ENCODE assay signal across 10 mouse cellular contexts in genomic region chr8:91804403-91805253, GRCm38 (mm10). TPM values are rescaled to one million over a fixed set of nuclear protein-coding genes. Genes with fewer than 3 reads are reported as not detected.
DNase-seq lines count a peak whose midpoint lies in the region; ATAC-seq lines count a peak whose summit lies in the region.
"Had no signal": no experiment of that assay in that cellular context is flagged by ENCODE, and none has a peak within 500 bp of the region (broad histone marks: within the 10 kb centered on the region; RNA-seq: fewer than 3 reads in every experiment).

No protein-coding gene starts in this region.

- H3K4me1 ChIP-seq in liver, embryonic 11.5 days (replicated peaks; ENCODE audit: control insufficient read depth, insufficient read depth, low read length), result peaks cover 19% of the 10 kb centered on the region
- H3K4me1 ChIP-seq in forebrain, embryonic 15.5 days, result peaks cover 39% of the 10 kb centered on the region
- H3K4me1 ChIP-seq in limb, embryonic 11.5 days (ENCODE audit: control insufficient read depth, insufficient read depth, low read length), result peaks cover 33% of the 10 kb centered on the region
- peaks cover 4% of the 10 kb centered on the region; the same call in 1 of the 2 replicates for H3K4me1 ChIP-seq in stomach, embryonic 14.5 days (ENCODE audit: control insufficient read depth, insufficient read depth, low read length)

- 3% methylated on average over 31 of the region's 36 CpGs for WGBS in liver, embryonic 11.5 days
- WGBS in forebrain, embryonic 15.5 days, result under 1% methylated on average over 36 of the region's 36 CpGs
- under 1% methylated on average over 36 of the region's 36 CpGs for WGBS in limb, embryonic 11.5 days
- 5% methylated on average over 36 of the region's 36 CpGs for WGBS in stomach, embryonic 14.5 days

- H3K9me3 ChIP-seq in liver, embryonic 11.5 days (ENCODE audit: control insufficient read depth, low read length), result no peaks in the 10 kb centered on the region
- H3K9me3 ChIP-seq in forebrain, embryonic 15.5 days, result no peaks in the 10 kb centered on the region
- no peaks in the 10 kb centered on the region for H3K9me3 ChIP-seq in limb, embryonic 11.5 days (ENCODE audit: control insufficient read depth, low read length)
- H3K9me3 ChIP-seq in stomach, embryonic 14.5 days (ENCODE audit: control insufficient read depth, low read depth, low read length), result no peaks in the 10 kb centered on the region

- 0 out of 2 replicates have a peak overlapping the region, but pooled peaks have one; percentile 7 for H3K4me3 ChIP-seq in liver, embryonic 11.5 days (ENCODE audit: low read depth, low read length)
- H3K4me3 ChIP-seq in forebrain, embryonic 15.5 days, result peak overlapping the region; percentile 17; the same call in 1 of the 2 replicates
- H3K4me3 ChIP-seq in limb, embryonic 11.5 days (ENCODE audit: low read depth, low read length), result no peak overlapping the region; the same call in 1 of the 2 replicates
- H3K4me3 ChIP-seq in stomach, embryonic 14.5 days (ENCODE audit: low read depth, low read length), result peak overlapping the region; percentile 13; the same call in 1 of the 2 replicates
- H3K4me3 ChIP-seq: erythroblast, embryonic 14.5 days had no signal

- no peak overlapping the region for H3K4me2 ChIP-seq in liver, embryonic 11.5 days
- H3K4me2 ChIP-seq in forebrain, embryonic 15.5 days (replicated peaks), result no peak overlapping the region
- H3K4me2 ChIP-seq in limb, embryonic 11.5 days (ENCODE audit: low read depth, severe bottlenecking), result peak overlapping the region; percentile 50; the same call in 1 of the 2 replicates
- no peak overlapping the region for H3K4me2 ChIP-seq in stomach, embryonic 14.5 days (replicated peaks; ENCODE audit: low read depth, low read length)

- H3K36me3 ChIP-seq in liver, embryonic 11.5 days (ENCODE audit: control insufficient read depth, insufficient read depth, low read length), result no peaks in the 10 kb centered on the region
- H3K36me3 ChIP-seq in forebrain, embryonic 15.5 days, result no peaks in the 10 kb centered on the region
- no peaks in the 10 kb centered on the region for H3K36me3 ChIP-seq in limb, embryonic 11.5 days (ENCODE audit: control insufficient read depth, insufficient read depth, low read length)
- H3K36me3 ChIP-seq in stomach, embryonic 14.5 days (ENCODE audit: control insufficient read depth, insufficient read depth, low read length), result no peaks in the 10 kb centered on the region

- peaks cover 96% of the 10 kb centered on the region for H3K27me3 ChIP-seq in liver, embryonic 11.5 days (replicated peaks; ENCODE audit: control insufficient read depth, insufficient read depth, low read length)
- peaks cover 98% of the 10 kb centered on the region for H3K27me3 ChIP-seq in forebrain, embryonic 15.5 days
- peaks cover 98% of the 10 kb centered on the region for H3K27me3 ChIP-seq in limb, embryonic 11.5 days (ENCODE audit: control insufficient read depth, insufficient read depth, low read length)
- H3K27me3 ChIP-seq in stomach, embryonic 14.5 days (ENCODE audit: control insufficient read depth, insufficient read depth, low read length), result peaks cover 62% of the 10 kb centered on the region

- H3K27ac ChIP-seq in liver, embryonic 11.5 days (ENCODE audit: low read depth, low read length), result no peak overlapping the region
- no peak overlapping the region for H3K27ac ChIP-seq in forebrain, embryonic 15.5 days (replicated peaks)
- H3K27ac ChIP-seq in limb, embryonic 11.5 days (replicated peaks; ENCODE audit: low read depth, low read length), result no peak overlapping the region
- no peak overlapping the region for H3K27ac ChIP-seq in stomach, embryonic 14.5 days (ENCODE audit: low read length)

- no peak overlapping the region for H3K9ac ChIP-seq in liver, embryonic 11.5 days (ENCODE audit: low read depth, low read length)
- H3K9ac ChIP-seq in forebrain, embryonic 15.5 days (replicated peaks), result no peak overlapping the region
- no peak overlapping the region; the same call in 1 of the 2 replicates for H3K9ac ChIP-seq in limb, embryonic 11.5 days (ENCODE audit: low read length)
- no peak overlapping the region for H3K9ac ChIP-seq in stomach, embryonic 14.5 days (replicated peaks; ENCODE audit: low read depth, low read length)

- DNase-seq in liver, embryonic 11.5 days (ENCODE audit: low spot score), result peak; percentile 43
- no peak for DNase-seq in liver
- peak; percentile 70 for DNase-seq in limb, embryonic 11.5 days (ENCODE audit: low spot score)
- DNase-seq in thymus, postnatal 10 days (ENCODE audit: low spot score in 2 of 2), result no peak
- no peak for DNase-seq in layer of hippocampus, postnatal 10 days (ENCODE audit: low spot score in 2 of 2)
- no peak for DNase-seq in layer of hippocampus, postnatal 36 days

- ATAC-seq in liver, embryonic 11.5 days (replicated peaks; ENCODE audit: low FRiP score), result no peak
- no peak for ATAC-seq in forebrain, embryonic 15.5 days (replicated peaks)
- no peak for ATAC-seq in limb, embryonic 11.5 days (ENCODE audit: insufficient number of reproducible peaks, low FRiP score, low TSS enrichment, low read depth)
- no peak for ATAC-seq in stomach, embryonic 14.5 days (ENCODE audit: insufficient number of reproducible peaks, insufficient read depth, low FRiP score, low read depth)

RNA-seq across cellular contexts. Expression of gene Irx3, which starts 2.8 kb away (rescaled TPM):
- polyA plus RNA-seq in liver, embryonic 11.5 days (2014; fragmentation: Nextera tagmentation; extraction: Ambion mirVana), result 1.5 and 1.7 TPM in 2 replicates
- 1.6 TPM in 2 replicates for polyA plus RNA-seq in forebrain, embryonic 15.5 days (2015; fragmentation: Nextera tagmentation; extraction: Ambion mirVana)
- polyA plus RNA-seq in limb, embryonic 11.5 days (2014; fragmentation: Nextera tagmentation; extraction: Ambion mirVana), result 15.3 and 21.0 TPM in 2 replicates
- polyA plus RNA-seq in stomach, embryonic 14.5 days (2014; fragmentation: Nextera tagmentation; extraction: Ambion mirVana), result 4.2 and 4.6 TPM in 2 replicates
- total RNA-seq in layer of hippocampus, postnatal 10 days (2021), result under 1 TPM; 0.29 to 0.50 TPM
- total RNA-seq in layer of hippocampus, postnatal 36 days (2021), result under 1 TPM; 0.23 to 0.25 TPM
- polyA plus RNA-seq: erythroblast, embryonic 14.5 days; liver, embryonic 16.5 days had no signal

Comparison
In these comparisons a context has a peak if more than half of its experiments do, and no peak if none do; other contexts are left out.
1. DNase-seq: peak in liver, embryonic 11.5 days (single experiment) and limb, embryonic 11.5 days (single experiment); none in liver (single experiment), thymus, postnatal 10 days (0 of 2), layer of hippocampus, postnatal 10 days (0 of 2) and layer of hippocampus, postnatal 36 days (0 of 2).